Mouse (Mus musculus) hindbrain, embryonic 16.5 days (tissue): ENCODE measurements at regions not wholly inside any gene's neighbourhood (a gene's known extent, or its start where the extent isn't known, plus 50 kb on each side); places are given as distances from the start of the nearest gene placed in this dataset.

Experiments
- ATAC-seq: fragments of 200-750 bp; cut with Nextera tagmentation; 2 replicates; pipeline ENCODE4 v1.8.0; 2017; ENCODE audit warnings: moderate TSS enrichment, moderate library complexity
- H3K27ac ChIP-seq: fragments of 300-500 bp; sonication (generic); 2 replicates; pipeline ENCODE4 v1.5.1; 2014; ENCODE audit warnings: low read depth, mild to moderate bottlenecking, control low read depth, low read length, moderate library complexity
- H3K27me3 ChIP-seq: fragments of 300-500 bp; sonication (generic); replicated peaks from 2 replicates; pipeline ENCODE4 v1.6.1; 2014; ENCODE audit warnings: low read length; ENCODE audit not compliant: control insufficient read depth, insufficient read depth
- H3K36me3 ChIP-seq: fragments of 300-500 bp; sonication (generic); 2 replicates; pipeline ENCODE4 v1.6.1; 2014; ENCODE audit warnings: mild to moderate bottlenecking, low read length, moderate library complexity, mixed read lengths; ENCODE audit not compliant: control insufficient read depth, insufficient read depth
- H3K4me1 ChIP-seq: fragments of 300-500 bp; sonication (generic); 2 replicates; pipeline ENCODE4 v1.6.1; 2014; ENCODE audit warnings: low read depth, low read length; ENCODE audit not compliant: control insufficient read depth, insufficient read depth
- H3K4me2 ChIP-seq: fragments of 300-500 bp; sonication (generic); 2 replicates; pipeline ENCODE4 v1.6.1; 2014; ENCODE audit warnings: mild to moderate bottlenecking, low read length, control low read depth, moderate library complexity
- H3K4me3 ChIP-seq: fragments of 300-500 bp; sonication (generic); 2 replicates; pipeline ENCODE4 v1.5.1; 2014; ENCODE audit warnings: mild to moderate bottlenecking, low read length, control low read depth, moderate library complexity
- H3K9ac ChIP-seq: fragments of 300-500 bp; sonication (generic); 2 replicates; pipeline ENCODE4 v1.6.1; 2014; ENCODE audit warnings: low read depth, mild to moderate bottlenecking, control low read depth, low read length, moderate library complexity
- H3K9me3 ChIP-seq: fragments of 300-500 bp; sonication (generic); 2 replicates; pipeline ENCODE4 v1.6.1; 2014; ENCODE audit warnings: mild to moderate bottlenecking, low read length, moderate library complexity; ENCODE audit not compliant: control insufficient read depth
- WGBS: fragments of 180-500 bp; shearing (Covaris S2); extraction: QIAGEN DNeasy Blood & Tissue Kit; methylation state at CpG from one replicate; pipeline ENCODE4 v1.1.7; 2014; 5-methylcytosine and 5-hydroxymethylcytosine counted together

GRCm38 (mm10) chr4:4510180-4510920, 282.8 kb downstream of the Impad1 start:
- no peak overlapping the region for H3K9ac ChIP-seq
- no peaks in the 10 kb centered on the region for H3K4me1 ChIP-seq
- no peak overlapping the region for H3K27ac ChIP-seq
- H3K9me3 ChIP-seq = no peaks in the 10 kb centered on the region
- H3K27me3 ChIP-seq = no peaks in the 10 kb centered on the region
- 78% methylated on average over 2 of the region's 2 CpGs for WGBS
- no peak overlapping the region for H3K4me2 ChIP-seq
- no peaks in the 10 kb centered on the region for H3K36me3 ChIP-seq
- ATAC-seq = no peak
- no peak overlapping the region for H3K4me3 ChIP-seq

GRCm38 (mm10) chr4:4509296-4509695, 283.9 kb downstream of the Impad1 start:
- ATAC-seq = no peak
- WGBS = 79% methylated on average over 3 of the region's 3 CpGs
- Histone ChIP-seq H3K9me3 (no peaks in the 10 kb centered on the region), H3K9ac (no peak overlapping the region), H3K4me3 (no peak overlapping the region), H3K4me2 (no peak overlapping the region), H3K4me1 (no peaks in the 10 kb centered on the region), H3K36me3 (no peaks in the 10 kb centered on the region), H3K27ac (no peak overlapping the region), H3K27me3 (no peaks in the 10 kb centered on the region)

DNA sequence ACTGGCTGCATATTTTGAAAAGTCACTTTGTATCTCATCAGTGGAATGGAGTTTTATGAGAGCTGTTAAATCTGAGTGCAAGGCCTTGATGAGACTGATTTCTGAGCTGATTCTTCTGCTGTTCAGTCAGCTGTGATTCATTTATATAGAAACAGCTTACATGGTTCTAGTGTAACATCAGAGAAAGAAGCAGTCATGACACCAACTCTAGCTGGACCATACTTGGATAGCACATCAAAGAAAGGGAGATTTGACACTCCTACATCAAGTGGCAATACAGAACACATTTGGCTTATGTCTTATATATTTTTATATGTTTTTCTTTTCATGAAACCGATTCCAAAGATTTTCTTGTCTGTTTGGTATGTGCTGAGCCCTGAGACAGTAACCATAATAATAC, 296.0 kb downstream of the Impad1 start:
- no peaks in the 10 kb centered on the region for H3K36me3 ChIP-seq
- ATAC-seq = no peak
- H3K4me2 ChIP-seq = no peak overlapping the region
- H3K9ac ChIP-seq = no peak overlapping the region
- no peak overlapping the region for H3K27ac ChIP-seq
- H3K9me3 ChIP-seq = no peaks in the 10 kb centered on the region
- H3K4me3 ChIP-seq = no peak overlapping the region
- H3K27me3 ChIP-seq = no peaks in the 10 kb centered on the region
- WGBS = 87% methylated on average over 1 of the region's 1 CpGs
- H3K4me1 ChIP-seq = no peaks in the 10 kb centered on the region

GRCm38 (mm10) chr4:4496181-4496580, 297.0 kb downstream of the Impad1 start:
- Histone ChIP-seq H3K36me3 (no peaks in the 10 kb centered on the region), H3K9me3 (no peaks in the 10 kb centered on the region), H3K27ac (no peak overlapping the region), H3K27me3 (no peaks in the 10 kb centered on the region), H3K4me1 (no peaks in the 10 kb centered on the region), H3K9ac (no peak overlapping the region), H3K4me2 (no peak overlapping the region), H3K4me3 (no peak overlapping the region)
- 15% methylated on average over 4 of the region's 4 CpGs for WGBS
- ATAC-seq = no peak

GRCm38 (mm10) chr4:4465169-4465714, 327.9 kb downstream of the Impad1 start:
- ATAC-seq = no peak
- H3K36me3 ChIP-seq = no peaks in the 10 kb centered on the region
- H3K4me1 ChIP-seq = no peaks in the 10 kb centered on the region
- H3K4me3 ChIP-seq = no peak overlapping the region
- no peak overlapping the region for H3K9ac ChIP-seq
- H3K4me2 ChIP-seq = no peak overlapping the region
- WGBS = 41% methylated on average over 4 of the region's 4 CpGs
- no peaks in the 10 kb centered on the region for H3K27me3 ChIP-seq
- H3K27ac ChIP-seq = no peak overlapping the region
- H3K9me3 ChIP-seq = no peaks in the 10 kb centered on the region

DNA sequence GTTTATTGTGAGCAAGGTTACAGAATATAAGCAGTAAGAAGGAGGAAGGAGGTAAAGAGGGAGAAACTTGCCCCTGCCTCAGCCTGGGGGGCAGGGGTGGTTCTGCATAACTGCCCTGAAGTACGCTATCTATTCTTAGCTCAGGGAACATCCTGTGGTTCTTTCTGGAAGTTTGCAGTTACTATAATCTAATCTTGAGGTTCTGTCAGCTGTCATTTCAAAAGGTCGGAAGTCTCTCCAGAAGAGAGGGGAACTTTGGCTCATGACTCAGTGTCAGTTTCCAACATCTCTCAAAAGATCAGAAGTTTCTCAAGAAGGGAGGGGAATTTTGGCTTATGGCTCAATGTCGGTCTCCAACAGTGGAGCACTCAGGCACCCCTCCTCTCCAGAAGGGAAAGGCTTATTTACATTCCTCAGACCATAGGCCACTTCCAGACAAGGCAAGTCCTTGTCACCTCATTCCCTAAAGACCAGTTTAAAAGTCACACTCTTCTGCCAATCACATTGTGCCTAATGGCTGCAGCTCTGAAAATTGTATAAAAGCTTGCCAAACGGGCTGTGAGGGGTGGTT, 328.9 kb downstream of the Impad1 start:
- Histone ChIP-seq H3K27ac (no peak overlapping the region), H3K4me2 (no peak overlapping the region), H3K9me3 (peaks cover 2% of the 10 kb centered on the region; the same call in 1 of the 2 replicates), H3K4me3 (no peak overlapping the region), H3K27me3 (no peaks in the 10 kb centered on the region), H3K4me1 (no peaks in the 10 kb centered on the region), H3K36me3 (no peaks in the 10 kb centered on the region), H3K9ac (no peak overlapping the region)
- 72% methylated on average over 4 of the region's 4 CpGs for WGBS
- ATAC-seq = no peak

DNA sequence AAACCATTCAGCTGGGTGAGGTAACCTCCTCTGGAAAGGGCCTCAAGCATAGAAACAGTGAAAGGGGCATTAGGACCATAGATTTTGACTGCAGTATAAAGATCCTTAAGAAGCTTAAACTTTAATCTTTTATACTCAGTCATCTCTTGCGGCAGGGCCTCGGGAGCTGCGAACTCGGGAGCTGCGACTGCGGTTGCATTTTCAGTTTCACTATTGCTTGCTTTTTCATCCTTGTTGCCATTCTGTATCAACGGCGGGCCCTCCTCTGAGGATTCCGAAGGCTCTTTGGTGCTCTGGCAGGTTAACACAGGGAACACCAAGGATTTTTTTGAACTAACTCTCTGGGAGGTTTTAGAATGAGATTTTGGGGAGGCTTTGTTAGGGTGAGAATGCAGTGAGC, 333.9 kb downstream of the Impad1 start:
- Histone ChIP-seq H3K36me3 (no peaks in the 10 kb centered on the region), H3K9ac (no peak overlapping the region), H3K9me3 (peaks cover 5% of the 10 kb centered on the region; the same call in 1 of the 2 replicates), H3K4me3 (no peak overlapping the region), H3K27me3 (no peaks in the 10 kb centered on the region), H3K27ac (no peak overlapping the region), H3K4me2 (no peak overlapping the region), H3K4me1 (no peaks in the 10 kb centered on the region)
- ATAC-seq = no peak
- WGBS = 80% methylated on average over 9 of the region's 9 CpGs

GRCm38 (mm10) chr4:4450104-4450503, 343.1 kb downstream of the Impad1 start:
- H3K9ac ChIP-seq = no peak overlapping the region
- no peak for ATAC-seq
- no peaks in the 10 kb centered on the region for H3K9me3 ChIP-seq
- WGBS = 98% methylated on average over 1 of the region's 1 CpGs
- no peak overlapping the region for H3K4me2 ChIP-seq
- no peak overlapping the region for H3K27ac ChIP-seq
- H3K27me3 ChIP-seq = no peaks in the 10 kb centered on the region
- no peak overlapping the region for H3K4me3 ChIP-seq
- H3K4me1 ChIP-seq = no peaks in the 10 kb centered on the region
- no peaks in the 10 kb centered on the region for H3K36me3 ChIP-seq

DNA sequence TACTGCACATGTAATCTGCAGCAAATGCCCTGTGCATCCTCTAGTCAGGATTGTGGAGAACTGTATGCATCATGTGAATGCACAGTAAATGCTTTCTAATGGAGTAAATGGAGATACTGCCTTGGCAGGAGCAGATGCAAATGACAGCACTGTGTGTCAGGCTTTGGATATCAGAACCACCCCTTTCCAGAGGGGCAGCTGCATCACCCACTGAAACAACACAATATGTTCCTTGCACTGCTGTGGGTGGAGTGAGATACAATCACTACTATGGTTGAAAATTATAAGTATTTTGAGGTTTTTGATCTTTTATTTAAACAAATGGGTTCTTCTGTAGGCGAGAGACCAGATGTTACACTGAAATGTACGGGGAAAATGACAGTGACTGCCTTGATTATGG, 350.5 kb downstream of the Impad1 start:
- H3K9ac ChIP-seq = no peak overlapping the region
- no peaks in the 10 kb centered on the region for H3K27me3 ChIP-seq
- H3K36me3 ChIP-seq = no peaks in the 10 kb centered on the region
- H3K27ac ChIP-seq = no peak overlapping the region
- H3K4me2 ChIP-seq = no peak overlapping the region
- 90% methylated on average over 2 of the region's 2 CpGs for WGBS
- H3K9me3 ChIP-seq = no peaks in the 10 kb centered on the region
- no peak for ATAC-seq
- H3K4me1 ChIP-seq = no peaks in the 10 kb centered on the region
- no peak overlapping the region for H3K4me3 ChIP-seq
